Mouse (Mus musculus) kidney, adult 2 months (tissue): Measurements from ENCODE around the gene Shank2.

Experiments used
- CTCF ChIP-seq: fragments of 200-500 bp; conservative IDR thresholded peaks from 2 replicates; pipeline ENCODE4 v1.5.1; 2011; ENCODE audit warnings: low read depth, mild to moderate bottlenecking, control low read depth, low read length, moderate library complexity, mixed read lengths; ENCODE audit not compliant: insufficient read depth, insufficient read length
- POLR2A ChIP-seq: fragments of 200-500 bp; IDR thresholded peaks from one replicate; pipeline ENCODE4 v1.6.1; 2011; ENCODE audit warnings: low read depth, low read length, control low read depth

DNA sequence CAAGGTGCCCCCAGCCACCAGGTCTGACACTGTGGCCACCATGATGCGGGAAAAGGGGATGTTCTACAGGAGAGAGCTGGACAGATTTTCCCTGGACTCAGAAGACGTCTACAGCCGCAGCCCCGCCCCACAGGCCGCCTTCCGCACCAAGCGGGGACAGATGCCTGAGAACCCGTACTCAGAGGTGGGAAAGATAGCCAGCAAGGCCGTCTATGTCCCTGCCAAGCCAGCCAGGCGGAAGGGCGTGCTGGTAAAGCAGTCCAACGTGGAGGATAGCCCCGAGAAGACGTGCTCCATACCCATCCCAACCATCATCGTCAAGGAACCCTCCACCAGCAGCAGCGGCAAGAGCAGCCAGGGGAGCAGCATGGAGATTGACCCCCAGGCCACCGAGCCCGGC is 408.0 kb downstream of the Shank2 start:
- TF ChIP-seq CTCF: no peak
- TF ChIP-seq POLR2A: no peak
